Mouse (Mus musculus) intestine, embryonic 16.5 days (tissue): Measurements from ENCODE around the gene Casc3. TPM values are rescaled to one million over a fixed set of nuclear protein-coding genes. Genes with fewer than 3 reads are reported as not detected.

ENCODE experiments used
- ATAC-seq: fragments of 200-750 bp; cut with Nextera tagmentation; 2 replicates; pipeline ENCODE4 v1.8.0; 2017; ENCODE audit warnings: moderate TSS enrichment, moderate library complexity
- H3K27ac ChIP-seq: fragments of 300-500 bp; sonication (generic); 2 replicates; pipeline ENCODE4 v1.5.1; 2014; ENCODE audit warnings: mild to moderate bottlenecking, low read length
- H3K27me3 ChIP-seq: fragments of 300-500 bp; sonication (generic); replicated peaks from 2 replicates; pipeline ENCODE4 v1.6.1; 2014; ENCODE audit warnings: low read length, control low read depth, mixed read lengths; ENCODE audit not compliant: control insufficient read depth, insufficient read depth
- H3K36me3 ChIP-seq: fragments of 300-500 bp; sonication (generic); 2 replicates; pipeline ENCODE4 v1.6.1; 2014; ENCODE audit warnings: low read length, control low read depth; ENCODE audit not compliant: control insufficient read depth, insufficient read depth
- H3K4me1 ChIP-seq: fragments of 300-500 bp; sonication (generic); 2 replicates; pipeline ENCODE4 v1.6.1; 2014; ENCODE audit warnings: low read length, control low read depth, mixed read lengths; ENCODE audit not compliant: control insufficient read depth, insufficient read depth
- H3K4me2 ChIP-seq: fragments of 300-500 bp; sonication (generic); 2 replicates; pipeline ENCODE4 v1.6.1; 2014; ENCODE audit warnings: low read depth, low read length, control low read depth
- H3K4me3 ChIP-seq: fragments of 300-500 bp; sonication (generic); 2 replicates; pipeline ENCODE4 v1.5.1; 2014; ENCODE audit warnings: mild to moderate bottlenecking, low read length
- H3K9ac ChIP-seq: fragments of 300-500 bp; sonication (generic); 2 replicates; pipeline ENCODE4 v1.6.1; 2014; ENCODE audit warnings: low read depth, low read length
- H3K9me3 ChIP-seq: fragments of 300-500 bp; sonication (generic); 2 replicates; pipeline ENCODE4 v1.6.1; 2016; ENCODE audit warnings: low read length, control low read depth; ENCODE audit not compliant: control insufficient read depth
- WGBS: fragments of 180-500 bp; shearing (Covaris S2); extraction: QIAGEN DNeasy Blood & Tissue Kit; methylation state at CpG from one replicate; pipeline ENCODE4 v1.1.7; 2014; 5-methylcytosine and 5-hydroxymethylcytosine counted together
- polyA plus RNA-seq: library from polyadenylated mRNA; unstranded; fragments of >200 nt; fragmentation: Nextera tagmentation; extraction: Ambion mirVana; gene quantifications from 2 replicates; pipeline ENCODE4 v1.2.1, GENCODE M21; 2015

Casc3 gene
- 23.1 and 24.3 TPM in 2 replicates for polyA plus RNA-seq

- no peak within 1 kb of the TSS for H3K4me2 ChIP-seq
- no peak for ATAC-seq
- peaks cover 2% of the 10 kb centered on the region; the same call in 1 of the 2 replicates for H3K4me1 ChIP-seq
- no peak within 1 kb of the TSS for H3K4me3 ChIP-seq
- H3K9ac ChIP-seq, result no peak within 1 kb of the TSS
- H3K36me3 ChIP-seq, result peaks cover 19% of the 10 kb centered on the region
- H3K27me3 ChIP-seq, result no peaks in the 10 kb centered on the region
- H3K9me3 ChIP-seq, result no peaks in the 10 kb centered on the region
- WGBS, result 92% methylated on average over 5 of the region's 5 CpGs
- no peak within 1 kb of the TSS for H3K27ac ChIP-seq
These were observed at the start of gene Casc3 for GRCm38 (mm10) chr11:98804605-98805004. Casc3 (plus strand) TSS chr11:98804905.

GRCm38 (mm10) chr11:98755726-98756380 lies 48.9 kb upstream of the Casc3 start:
- no peak overlapping the region for H3K4me3 ChIP-seq
- WGBS, result 89% methylated on average over 6 of the region's 6 CpGs
- ATAC-seq, result no peak
- no peak overlapping the region for H3K4me2 ChIP-seq
- H3K27ac ChIP-seq, result no peak overlapping the region
- no peak overlapping the region for H3K9ac ChIP-seq
- peaks cover 53% of the 10 kb centered on the region for H3K4me1 ChIP-seq
- peaks cover 23% of the 10 kb centered on the region for H3K36me3 ChIP-seq
- H3K27me3 ChIP-seq, result no peaks in the 10 kb centered on the region
- no peaks in the 10 kb centered on the region for H3K9me3 ChIP-seq

GRCm38 (mm10) chr11:98756711-98757110 lies 48.0 kb upstream of the Casc3 start:
- Histone ChIP-seq H3K9ac (no peak overlapping the region), H3K4me1 (peaks cover 45% of the 10 kb centered on the region), H3K36me3 (peaks cover 26% of the 10 kb centered on the region), H3K4me3 (no peak overlapping the region), H3K9me3 (no peaks in the 10 kb centered on the region), H3K27me3 (no peaks in the 10 kb centered on the region), H3K27ac (no peak overlapping the region), H3K4me2 (no peak overlapping the region)
- 70% methylated on average over 12 of the region's 12 CpGs for WGBS
- no peak for ATAC-seq

DNA sequence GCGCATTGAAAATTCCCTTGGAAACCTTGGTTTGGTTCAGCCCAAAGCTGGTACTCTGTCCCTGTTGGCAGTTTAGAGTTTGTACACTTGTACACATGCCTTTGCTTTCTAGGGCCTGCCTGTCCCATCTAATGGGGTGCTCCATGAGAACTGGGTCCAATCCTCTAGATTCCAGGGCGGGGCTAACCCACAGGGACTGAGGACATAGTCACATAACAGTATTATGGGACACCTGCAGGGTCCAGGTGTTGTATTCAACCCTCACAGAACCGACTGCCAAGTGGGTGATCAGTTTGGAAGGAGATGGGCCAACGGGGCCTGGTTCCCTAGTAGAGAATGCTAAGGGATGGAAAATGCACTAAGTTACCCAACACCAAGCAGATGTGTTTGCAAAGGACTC lies 42.8 kb upstream of the Casc3 start:
- 91% methylated on average over 4 of the region's 4 CpGs for WGBS
- Histone ChIP-seq H3K4me2 (no peak overlapping the region), H3K27me3 (no peaks in the 10 kb centered on the region), H3K27ac (no peak overlapping the region), H3K36me3 (peaks cover 18% of the 10 kb centered on the region), H3K4me1 (peaks cover 18% of the 10 kb centered on the region), H3K9me3 (no peaks in the 10 kb centered on the region), H3K9ac (no peak overlapping the region), H3K4me3 (no peak overlapping the region)
- ATAC-seq, result no peak

DNA sequence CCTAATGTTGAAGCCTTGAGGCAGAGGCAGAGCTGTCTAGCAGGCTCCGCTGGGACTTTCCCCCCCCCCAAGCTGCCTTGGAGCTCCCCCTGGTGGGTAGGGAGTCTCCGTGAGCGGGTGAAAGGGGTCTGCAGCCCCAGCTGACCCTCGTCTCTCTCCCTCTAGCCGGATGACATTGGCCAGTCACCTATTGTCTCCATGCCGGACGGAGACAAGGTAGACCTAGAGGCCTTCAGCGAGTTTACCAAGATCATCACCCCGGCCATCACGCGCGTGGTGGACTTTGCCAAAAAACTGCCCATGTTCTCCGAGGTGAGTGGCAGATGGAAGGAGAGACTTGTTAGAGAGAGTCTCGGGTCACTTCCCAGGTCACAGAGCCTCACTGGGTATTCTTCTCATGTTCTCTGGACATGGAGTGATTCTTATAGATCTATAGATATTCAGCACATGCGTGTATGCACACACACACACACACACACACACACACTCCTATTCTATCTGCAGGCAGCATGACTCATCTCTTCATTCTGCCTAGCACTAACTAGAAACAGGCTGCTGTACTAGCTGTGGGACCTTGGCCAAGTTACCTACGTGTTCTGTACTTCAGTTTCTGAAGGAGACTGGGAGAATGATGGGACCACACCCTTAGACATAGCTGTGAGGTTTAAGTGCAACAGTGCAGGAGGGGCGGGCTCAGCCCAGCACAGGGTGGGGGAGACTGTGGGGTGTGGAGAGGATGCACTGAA lies 41.8 kb upstream of the Casc3 start:
- H3K9ac ChIP-seq, result no peak overlapping the region
- H3K27me3 ChIP-seq, result no peaks in the 10 kb centered on the region
- 60% methylated on average over 17 of the region's 17 CpGs for WGBS
- ATAC-seq, result peak; percentile 54
- H3K36me3 ChIP-seq, result peaks cover 15% of the 10 kb centered on the region
- peak overlapping the region; percentile 31; the same call in 1 of the 2 replicates for H3K27ac ChIP-seq
- H3K4me1 ChIP-seq, result peaks cover 28% of the 10 kb centered on the region
- no peaks in the 10 kb centered on the region for H3K9me3 ChIP-seq
- no peak overlapping the region for H3K4me3 ChIP-seq
- no peak overlapping the region for H3K4me2 ChIP-seq

DNA sequence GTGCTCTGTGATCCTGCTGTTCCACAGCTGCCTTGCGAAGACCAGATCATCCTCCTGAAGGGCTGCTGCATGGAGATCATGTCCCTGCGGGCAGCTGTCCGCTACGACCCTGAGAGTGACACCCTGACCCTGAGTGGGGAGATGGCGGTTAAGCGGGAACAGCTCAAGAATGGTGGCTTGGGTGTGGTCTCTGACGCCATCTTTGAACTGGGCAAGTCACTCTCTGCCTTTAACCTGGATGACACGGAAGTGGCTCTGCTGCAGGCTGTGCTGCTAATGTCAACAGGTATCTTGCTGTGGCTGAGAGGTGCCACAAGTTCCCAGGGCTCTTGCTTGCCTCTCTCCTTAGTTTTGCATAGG lies 41.2 kb upstream of the Casc3 start:
- H3K27ac ChIP-seq, result no peak overlapping the region
- H3K27me3 ChIP-seq, result no peaks in the 10 kb centered on the region
- H3K4me3 ChIP-seq, result no peak overlapping the region
- no peak; the same call in 1 of the 2 replicates for ATAC-seq
- 85% methylated on average over 8 of the region's 8 CpGs for WGBS
- H3K4me2 ChIP-seq, result no peak overlapping the region
- peaks cover 33% of the 10 kb centered on the region for H3K4me1 ChIP-seq
- H3K9ac ChIP-seq, result no peak overlapping the region
- peaks cover 12% of the 10 kb centered on the region for H3K36me3 ChIP-seq
- no peaks in the 10 kb centered on the region for H3K9me3 ChIP-seq

DNA sequence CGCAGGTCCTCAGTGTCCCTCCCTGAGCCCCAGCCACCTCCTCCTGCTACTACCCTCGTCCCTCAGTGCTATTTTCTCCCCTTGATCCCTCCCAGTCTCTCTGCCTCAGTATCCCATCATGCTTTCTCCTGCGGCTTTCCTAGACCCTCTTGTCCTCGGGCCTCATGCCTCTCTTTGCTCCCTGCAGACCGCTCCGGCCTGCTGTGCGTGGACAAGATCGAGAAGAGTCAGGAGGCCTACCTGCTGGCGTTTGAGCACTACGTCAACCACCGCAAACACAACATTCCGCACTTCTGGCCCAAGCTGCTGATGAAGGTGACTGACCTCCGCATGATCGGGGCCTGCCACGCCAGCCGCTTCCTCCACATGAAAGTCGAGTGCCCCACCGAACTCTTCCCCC lies 40.6 kb upstream of the Casc3 start:
- H3K9ac ChIP-seq, result no peak overlapping the region
- no peak for ATAC-seq
- peaks cover 36% of the 10 kb centered on the region for H3K4me1 ChIP-seq

GRCm38 (mm10) chr11:98764746-98765145 lies 40.0 kb upstream of the Casc3 start:
- Histone ChIP-seq H3K4me3 (no peak overlapping the region), H3K27ac (no peak overlapping the region), H3K4me2 (no peak overlapping the region), H3K36me3 (peaks cover 12% of the 10 kb centered on the region), H3K9me3 (no peaks in the 10 kb centered on the region), H3K9ac (no peak overlapping the region), H3K4me1 (peaks cover 36% of the 10 kb centered on the region), H3K27me3 (no peaks in the 10 kb centered on the region)
- ATAC-seq, result no peak

More for the DNA sequence above, 40.6 kb upstream of the Casc3 start:
- no peak overlapping the region for H3K4me3 ChIP-seq
- H3K36me3 ChIP-seq, result peaks cover 12% of the 10 kb centered on the region
- no peak overlapping the region for H3K4me2 ChIP-seq
- no peaks in the 10 kb centered on the region for H3K27me3 ChIP-seq
- H3K9me3 ChIP-seq, result no peaks in the 10 kb centered on the region
- WGBS, result 84% methylated on average over 18 of the region's 18 CpGs
- no peak overlapping the region for H3K27ac ChIP-seq

- peak overlapping the region; percentile 42 for H3K9ac ChIP-seq
- no peaks in the 10 kb centered on the region for H3K9me3 ChIP-seq
- H3K4me3 ChIP-seq, result no peak overlapping the region
- H3K4me1 ChIP-seq, result peaks cover 36% of the 10 kb centered on the region
- H3K27me3 ChIP-seq, result no peaks in the 10 kb centered on the region
- no peak overlapping the region for H3K4me2 ChIP-seq
- peaks cover 5% of the 10 kb centered on the region for H3K36me3 ChIP-seq
- WGBS, result 55% methylated on average over 9 of the region's 9 CpGs
- H3K27ac ChIP-seq, result peak overlapping the region; percentile 20
- peak; percentile 21; the same call in 1 of the 2 replicates for ATAC-seq
These were observed 39.0 kb upstream of the Casc3 start for GRCm38 (mm10) chr11:98765421-98766309.
